Mouse (Mus musculus) kidney, adult 2 months (tissue): ENCODE results near the gene Myo9b. TPM values are rescaled to one million over a fixed set of nuclear protein-coding genes. Genes with fewer than 3 reads are reported as not detected.
"Not testable (repeated sequence)": the region's sequence is repeated elsewhere in the genome, so short reads cannot be mapped to it uniquely, and the experiment has no call there.

Experiments used
- DNase-seq: peaks from one replicate; pipeline ENCODE4 v3.0.0; 2021
- H3K27ac ChIP-seq: fragments of 200-500 bp; 2 replicates; pipeline ENCODE4 v1.5.1; 2012; ENCODE audit warnings: low read depth, low read length, control low read depth, inconsistent platforms; ENCODE audit not compliant: insufficient read depth
- H3K27me3 ChIP-seq: fragments of 200-500 bp; replicated peaks from 2 replicates; pipeline ENCODE4 v1.6.1; 2012; ENCODE audit warnings: mild to moderate bottlenecking, moderate library complexity, low read length, inconsistent platforms; ENCODE audit not compliant: control insufficient read depth, insufficient read depth
- H3K36me3 ChIP-seq: fragments of 200-500 bp; 2 replicates; pipeline ENCODE4 v1.6.1; 2012; ENCODE audit warnings: mild to moderate bottlenecking, moderate library complexity, low read length, inconsistent platforms; ENCODE audit not compliant: control insufficient read depth, insufficient read depth
- H3K4me1 ChIP-seq: fragments of 200-500 bp; 2 replicates; pipeline ENCODE4 v1.6.1; 2011; ENCODE audit warnings: low read length; ENCODE audit not compliant: control insufficient read depth, insufficient read depth
- H3K4me3 ChIP-seq: fragments of 200-500 bp; 2 replicates; pipeline ENCODE4 v1.5.1; 2011; ENCODE audit warnings: mild to moderate bottlenecking, low read depth, low read length, control low read depth; ENCODE audit not compliant: insufficient read depth
- CTCF ChIP-seq: fragments of 200-500 bp; conservative IDR thresholded peaks from 2 replicates; pipeline ENCODE4 v1.5.1; 2011; ENCODE audit warnings: low read depth, mild to moderate bottlenecking, control low read depth, low read length, moderate library complexity, mixed read lengths; ENCODE audit not compliant: insufficient read depth, insufficient read length
- POLR2A ChIP-seq: fragments of 200-500 bp; IDR thresholded peaks from one replicate; pipeline ENCODE4 v1.6.1; 2011; ENCODE audit warnings: low read depth, low read length, control low read depth
- WGBS: fragments of 180-500 bp; shearing (Covaris S2); methylation state at CpG from one replicate; pipeline ENCODE4 v1.1.7; 2018; 5-methylcytosine and 5-hydroxymethylcytosine counted together
- polyA plus RNA-seq: library from polyadenylated mRNA; depleted of rRNA; stranded (reverse); fragments of >200 nt; gene quantifications from 2 replicates; pipeline ENCODE4 v1.2.3, GENCODE M21; 2012

Myo9b gene
- polyA plus RNA-seq, 1 experiment, result 12.0 TPM

GRCm38 (mm10) chr8:71310446-71310845, 37.9 kb downstream of the Myo9b start:
- H3K27me3 ChIP-seq, result no peaks in the 10 kb centered on the region
- TF ChIP-seq CTCF, result no peak
- no peak for TF ChIP-seq POLR2A
- H3K4me3 ChIP-seq, result no peak overlapping the region
- no peaks in the 10 kb centered on the region for H3K36me3 ChIP-seq
- DNase-seq, result peak; percentile 15
- 63% methylated on average over 6 of the region's 6 CpGs for WGBS
- H3K4me1 ChIP-seq, result peaks cover 3% of the 10 kb centered on the region; the same call in 1 of the 2 replicates
- no peak overlapping the region for H3K27ac ChIP-seq

- Histone ChIP-seq H3K27me3 (no peaks in the 10 kb centered on the region), H3K36me3 (no peaks in the 10 kb centered on the region), H3K4me1 (no peaks in the 10 kb centered on the region), H3K27ac (no peak overlapping the region), H3K4me3 (no peak overlapping the region)
- DNase-seq, result peak; percentile 56
- TF ChIP-seq POLR2A (no peak), CTCF (no peak)
- 44% methylated on average over 1 of the region's 1 CpGs for WGBS
Observed at GRCm38 (mm10) chr8:71312700-71313099, 40.2 kb downstream of the Myo9b start.

GRCm38 (mm10) chr8:71313951-71314350, 41.4 kb downstream of the Myo9b start:
- 95% methylated on average over 2 of the region's 2 CpGs for WGBS
- no peaks in the 10 kb centered on the region for H3K4me1 ChIP-seq
- H3K4me3 ChIP-seq, result no peak overlapping the region
- TF ChIP-seq CTCF (no peak), POLR2A (no peak)
- no peak for DNase-seq
- no peaks in the 10 kb centered on the region for H3K36me3 ChIP-seq
- no peaks in the 10 kb centered on the region for H3K27me3 ChIP-seq
- no peak overlapping the region for H3K27ac ChIP-seq

- TF ChIP-seq CTCF (no peak), POLR2A (no peak)
- H3K4me3 ChIP-seq, result no peak overlapping the region
- H3K36me3 ChIP-seq, result no peaks in the 10 kb centered on the region
- 95% methylated on average over 5 of the region's 5 CpGs for WGBS
- no peak overlapping the region for H3K27ac ChIP-seq
- no peaks in the 10 kb centered on the region for H3K4me1 ChIP-seq
- no peak for DNase-seq
- H3K27me3 ChIP-seq, result no peaks in the 10 kb centered on the region
Observed at GRCm38 (mm10) chr8:71315972-71316371, 43.5 kb downstream of the Myo9b start.

- Histone ChIP-seq H3K27ac (no peak overlapping the region), H3K27me3 (no peaks in the 10 kb centered on the region), H3K4me1 (no peaks in the 10 kb centered on the region), H3K4me3 (no peak overlapping the region), H3K36me3 (no peaks in the 10 kb centered on the region)
- no peak for DNase-seq
- TF ChIP-seq CTCF (no peak), POLR2A (no peak)
Observed at GRCm38 (mm10) chr8:71316486-71317031, 44.0 kb downstream of the Myo9b start.

GRCm38 (mm10) chr8:71318610-71319009, 46.1 kb downstream of the Myo9b start:
- not testable (repeated sequence) for H3K27me3 ChIP-seq, H3K36me3 ChIP-seq, H3K4me3 ChIP-seq, H3K4me1 ChIP-seq, H3K27ac ChIP-seq, DNase-seq
- 75% methylated on average over 5 of the region's 5 CpGs for WGBS

GRCm38 (mm10) chr8:71319760-71320159, 47.2 kb downstream of the Myo9b start:
- WGBS, result 81% methylated on average over 2 of the region's 2 CpGs
- not testable (repeated sequence) for H3K36me3 ChIP-seq, H3K27ac ChIP-seq, H3K4me3 ChIP-seq, DNase-seq, H3K27me3 ChIP-seq, H3K4me1 ChIP-seq

- TF ChIP-seq CTCF (no peak), POLR2A (no peak)
- no peak overlapping the region for H3K4me3 ChIP-seq
- WGBS, result 89% methylated on average over 3 of the region's 3 CpGs
- no peaks in the 10 kb centered on the region for H3K27me3 ChIP-seq
- no peak for DNase-seq
- H3K36me3 ChIP-seq, result no peaks in the 10 kb centered on the region
- no peaks in the 10 kb centered on the region for H3K4me1 ChIP-seq
- H3K27ac ChIP-seq, result no peak overlapping the region
Observed at GRCm38 (mm10) chr8:71322939-71323338, 50.4 kb downstream of the Myo9b start.
